Mouse (Mus musculus): ENCODE data around the gene Fbxw2. TPM values are rescaled to one million over a fixed set of nuclear protein-coding genes. Genes with fewer than 3 reads are reported as not detected.
A peak's percentile ranks its signal among the peaks of the same experiment; 100 is the strongest.
"Not testable (repeated sequence)": the region's sequence is repeated elsewhere in the genome, so short reads cannot be mapped to it uniquely, and the experiment has no call there.

Gene Fbxw2
- 10 to 100 TPM; 77.4 to 83.4 TPM for total RNA-seq (2021)

DNA sequence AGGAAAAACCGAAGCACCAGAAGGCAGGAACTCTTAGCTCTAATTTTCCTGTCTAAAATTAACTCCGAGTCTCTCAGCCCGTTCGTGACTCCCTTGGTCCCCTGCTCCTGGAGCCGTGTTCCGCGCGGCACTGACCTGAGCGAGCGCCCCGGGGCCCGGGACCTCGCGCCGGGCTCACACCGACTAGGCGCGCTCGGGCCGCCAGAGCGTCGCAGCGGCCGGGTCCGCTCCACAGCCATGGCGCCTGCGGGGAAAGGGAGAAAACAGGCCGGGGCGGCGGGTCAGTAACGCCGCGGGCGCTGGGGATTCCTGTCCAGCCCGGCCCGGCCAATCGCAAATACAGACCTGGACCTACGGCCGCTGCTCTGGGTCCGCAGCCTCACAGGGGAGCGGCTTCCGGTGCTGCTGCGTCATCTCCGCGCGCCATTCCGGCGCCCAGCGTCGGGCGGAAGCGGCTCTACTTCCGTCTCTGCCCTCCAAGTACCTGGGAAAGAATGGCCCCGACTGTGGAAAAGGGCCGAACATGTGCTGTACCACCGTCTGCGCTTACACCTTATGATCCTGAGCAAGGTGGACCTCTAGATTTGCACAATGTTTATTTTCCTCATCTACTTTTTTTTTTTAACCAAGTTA, at the start of gene Fbxw2:
Fbxw2 (minus strand) TSS at position 485 of the 633 bp plus-strand sequence.
- DNase-seq, result peak; percentile 92

DNA sequence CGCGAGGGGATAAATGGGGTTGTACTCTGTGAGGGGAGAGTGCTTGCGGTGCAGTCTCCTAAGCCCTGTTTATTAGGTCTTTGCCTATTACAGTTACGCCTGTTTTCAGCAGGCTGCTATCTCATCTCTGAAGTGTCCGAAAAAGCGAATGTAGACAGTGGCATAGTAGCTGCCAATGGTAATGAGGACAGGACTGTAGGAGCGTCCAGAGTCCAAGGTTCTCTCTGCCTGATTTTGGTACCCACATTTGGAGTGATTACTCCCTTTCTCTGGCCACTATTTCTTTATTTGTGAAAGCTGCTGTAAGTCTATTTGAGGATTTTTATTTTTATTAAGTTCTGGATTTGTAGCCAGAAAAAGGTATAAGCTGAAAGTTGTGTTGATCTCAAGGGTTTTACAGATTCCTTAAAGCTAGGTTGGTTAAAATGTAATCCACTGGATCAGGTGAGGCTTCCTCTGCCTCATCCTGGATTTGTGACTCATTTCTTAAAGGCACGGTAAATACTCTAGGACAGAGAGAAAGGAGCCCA, 48.8 kb upstream of the Fbxw2 start, which contains the start of gene Psmd5:
Psmd5 (minus strand) TSS at position 153 of the 530 bp plus-strand sequence.
- no peak for DNase-seq

DNA sequence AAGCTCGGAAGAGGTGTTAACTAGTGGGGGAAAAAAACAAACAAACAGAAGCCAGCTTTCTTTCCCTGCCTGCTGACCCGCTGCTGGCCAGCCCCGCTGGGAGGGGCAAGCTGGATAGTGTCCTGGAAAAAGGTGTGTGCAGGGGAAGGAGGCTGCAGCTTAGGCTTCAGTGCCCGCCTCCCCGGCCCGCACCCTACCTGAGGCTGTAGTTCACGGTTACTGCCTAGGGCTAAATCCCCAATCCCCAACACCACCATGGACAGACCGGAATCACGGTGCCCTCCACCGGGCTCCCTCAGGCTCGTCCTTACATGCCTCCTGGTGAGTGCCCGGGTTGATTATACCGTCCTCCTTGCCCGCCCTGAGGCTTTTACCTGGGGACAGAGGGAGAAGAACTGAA, 48.2 kb upstream of the Fbxw2 start, which contains the start of gene Cutal:
Cutal (plus strand) TSS at position 126 of the 400 bp plus-strand sequence.
- no peak for DNase-seq

- DNase-seq, result peak; percentile 90 to 92
Observed at GRCm38 (mm10) chr2:34870520-34871474, 44.7 kb upstream of the Fbxw2 start.

DNA sequence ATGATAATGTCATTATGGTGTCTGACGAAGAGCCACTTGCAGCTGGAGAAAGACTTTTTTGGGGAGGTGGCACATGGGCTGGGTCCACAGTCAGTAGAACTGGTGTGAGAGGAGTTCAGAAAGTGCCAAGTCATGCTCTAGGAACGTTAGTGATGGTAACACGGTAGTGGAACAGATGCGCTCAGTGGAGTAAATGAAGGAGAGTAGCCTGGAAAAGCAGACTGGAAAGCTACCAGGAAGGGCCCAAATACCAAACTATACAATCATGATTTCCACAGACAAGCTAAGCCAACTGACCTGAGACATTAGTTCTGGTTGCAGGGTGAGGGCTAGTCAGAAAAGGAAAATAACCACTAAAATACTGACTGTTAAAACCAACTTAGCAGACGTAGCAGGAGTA, 43.6 kb upstream of the Fbxw2 start:
- no peak for DNase-seq

DNA sequence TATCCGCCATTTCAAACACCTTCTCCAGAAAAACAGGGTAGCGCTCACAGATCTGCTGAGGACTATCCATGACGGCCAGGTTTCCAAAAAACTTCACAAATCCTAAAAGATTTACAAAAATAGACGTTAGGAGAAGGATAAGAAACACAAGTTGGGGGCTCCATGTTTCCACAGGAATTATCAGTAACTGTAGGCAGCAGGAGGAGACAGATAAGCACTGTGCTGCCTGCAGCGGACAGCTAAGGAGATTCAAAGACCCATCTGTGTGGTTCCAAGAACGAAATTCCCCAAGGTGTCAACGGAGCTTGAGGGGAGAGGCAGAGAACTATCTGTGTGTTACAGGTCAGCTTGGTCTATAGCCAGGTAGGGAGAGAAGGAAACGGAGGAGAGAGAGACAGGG, 31.6 kb upstream of the Fbxw2 start:
- no peak for DNase-seq

DNA sequence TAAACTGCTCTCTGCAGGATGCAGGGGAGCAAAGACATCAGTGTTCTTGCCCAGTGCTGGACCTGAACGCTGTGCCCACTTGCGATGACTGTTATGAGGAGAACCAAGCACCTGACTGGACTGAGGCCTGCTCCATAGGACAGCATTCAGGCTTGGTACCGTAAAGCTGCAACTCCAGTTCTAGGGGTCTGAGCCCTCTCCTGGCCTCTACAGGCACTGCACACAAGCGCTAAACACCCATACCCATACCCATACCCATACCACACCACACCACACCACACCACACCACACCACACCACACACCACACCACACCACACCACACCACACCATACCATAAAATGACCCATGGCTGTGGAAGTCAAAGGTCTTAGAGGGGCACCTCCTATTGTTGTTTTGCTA, 29.2 kb upstream of the Fbxw2 start:
- DNase-seq, result no peak

DNA sequence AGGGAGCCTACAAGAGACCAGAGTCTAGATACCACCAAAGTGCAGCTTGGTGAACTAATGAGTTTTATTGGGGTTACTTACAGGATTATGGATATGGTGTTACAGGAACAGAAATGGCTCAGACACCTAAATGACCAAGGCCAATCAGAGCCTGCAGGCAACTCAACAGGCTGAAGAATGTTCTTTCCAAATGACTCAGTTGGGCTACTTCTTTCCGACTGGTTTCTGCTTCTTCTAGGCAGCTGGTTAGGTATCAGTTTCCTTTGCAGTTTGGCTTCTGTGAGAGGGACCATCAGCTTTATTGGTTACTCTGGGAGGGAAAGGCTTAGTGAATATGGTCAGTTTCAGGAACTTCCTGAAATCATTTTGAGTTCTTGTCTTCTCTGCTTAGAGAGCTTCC, 21.6 kb upstream of the Fbxw2 start:
- DNase-seq, result no peak

DNA sequence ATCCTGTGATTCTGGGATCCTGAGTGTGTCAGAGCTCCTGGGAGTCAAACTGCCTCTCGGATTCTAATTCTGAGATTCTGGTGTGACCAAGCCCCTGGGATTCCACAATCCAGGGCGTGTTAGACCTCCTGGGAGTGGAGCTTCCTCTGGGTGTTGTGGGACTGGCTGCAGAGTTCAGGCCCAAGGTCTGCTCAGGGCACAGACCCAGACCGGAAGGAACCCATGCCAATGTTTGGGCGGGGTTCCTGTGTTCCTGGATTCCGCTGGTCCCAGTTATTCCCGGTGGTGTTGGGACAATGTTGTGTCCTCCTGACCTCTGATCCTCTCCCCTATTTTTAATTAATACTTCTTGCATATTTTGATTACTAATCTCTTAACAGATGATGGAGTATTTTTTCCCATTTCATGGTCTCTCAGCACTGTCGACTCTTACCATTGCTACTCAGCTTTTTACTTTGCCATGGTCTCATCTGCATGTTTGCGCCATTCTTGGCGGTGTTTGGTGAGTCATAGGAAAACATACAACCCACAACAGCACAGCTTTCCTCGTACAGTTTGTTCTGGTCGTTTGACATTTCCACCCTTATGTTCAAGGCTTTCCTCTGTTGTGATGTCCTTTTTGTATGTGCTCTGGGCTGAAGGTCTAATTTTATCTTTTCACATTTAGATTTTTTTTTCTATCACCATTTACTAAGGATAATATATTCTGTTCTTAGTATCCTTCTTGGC, 17.3 kb upstream of the Fbxw2 start:
- no peak for DNase-seq

DNA sequence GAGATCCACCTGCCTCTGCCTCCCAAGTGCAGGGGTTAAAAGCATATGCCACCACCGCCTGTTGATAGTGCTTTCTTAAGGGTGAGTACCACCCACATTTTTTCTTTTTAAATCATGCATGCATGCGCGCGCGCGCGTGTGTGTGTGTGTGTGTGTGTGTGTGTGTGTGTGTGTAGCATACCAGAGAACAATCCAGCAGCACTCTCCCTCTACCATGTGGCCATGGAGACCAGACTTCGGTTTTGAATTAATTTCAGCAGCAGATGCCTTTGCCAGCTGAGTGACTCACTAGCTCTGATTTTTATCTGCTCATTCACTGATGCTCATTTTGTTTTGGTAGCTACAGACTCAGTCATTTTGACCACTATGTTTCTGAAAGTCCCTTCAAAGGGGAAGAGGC, 15.6 kb upstream of the Fbxw2 start:
- DNase-seq, result peak; percentile 46 to 50

DNA sequence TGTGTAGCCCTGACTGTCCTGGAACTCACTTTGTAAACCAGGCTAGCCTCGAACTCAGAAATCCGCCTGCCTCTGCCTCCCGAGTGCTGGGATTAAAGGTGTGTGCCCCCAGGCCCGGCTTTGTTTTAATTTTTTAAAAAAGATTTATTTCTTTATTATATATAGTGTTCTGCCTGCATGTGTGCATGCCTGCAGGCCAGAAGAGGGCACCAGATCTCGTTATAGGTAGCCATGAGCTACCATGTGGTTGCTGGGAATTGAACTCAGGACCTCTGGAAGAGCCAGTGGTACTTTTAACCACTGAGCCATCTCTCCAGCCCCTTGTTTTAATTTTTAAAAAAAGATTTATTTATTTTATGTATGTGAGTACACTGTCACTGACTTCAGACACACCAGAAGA, 14.0 kb upstream of the Fbxw2 start:
- not testable (repeated sequence) for DNase-seq

GRCm38 (mm10) chr2:34835669-34836068, 9.6 kb upstream of the Fbxw2 start:
- no peak for DNase-seq

GRCm38 (mm10) chr2:34833624-34834023, 7.5 kb upstream of the Fbxw2 start:
- no peak for DNase-seq

- not testable (repeated sequence) for DNase-seq
Observed at GRCm38 (mm10) chr2:34832766-34833457, 6.8 kb upstream of the Fbxw2 start, which contains the start of gene Gm34653. Gm34653 (plus strand) TSS chr2:34833007.

GRCm38 (mm10) chr2:34830066-34830465, 4.0 kb upstream of the Fbxw2 start:
- DNase-seq, result not testable (repeated sequence)

DNA sequence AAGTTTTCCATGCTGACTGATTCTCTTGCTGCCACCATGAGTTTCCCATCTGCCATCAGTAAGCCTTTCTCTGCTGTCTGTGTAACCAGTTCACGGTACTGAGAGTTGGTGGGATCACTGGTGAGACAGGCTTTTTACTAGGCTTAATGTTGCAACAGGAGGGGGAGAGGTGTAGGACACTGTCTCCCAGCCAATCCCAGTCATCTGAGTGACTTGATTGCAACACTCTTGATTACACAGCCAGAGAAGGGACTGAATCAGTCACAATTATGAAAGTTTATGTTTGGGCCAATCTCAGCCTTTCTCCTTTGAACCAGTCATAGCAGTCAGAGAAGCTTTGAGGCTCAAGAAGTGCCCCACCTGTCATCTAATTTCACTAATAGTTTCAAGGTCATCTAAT, 1.9 kb upstream of the Fbxw2 start:
- DNase-seq, result no peak

DNA sequence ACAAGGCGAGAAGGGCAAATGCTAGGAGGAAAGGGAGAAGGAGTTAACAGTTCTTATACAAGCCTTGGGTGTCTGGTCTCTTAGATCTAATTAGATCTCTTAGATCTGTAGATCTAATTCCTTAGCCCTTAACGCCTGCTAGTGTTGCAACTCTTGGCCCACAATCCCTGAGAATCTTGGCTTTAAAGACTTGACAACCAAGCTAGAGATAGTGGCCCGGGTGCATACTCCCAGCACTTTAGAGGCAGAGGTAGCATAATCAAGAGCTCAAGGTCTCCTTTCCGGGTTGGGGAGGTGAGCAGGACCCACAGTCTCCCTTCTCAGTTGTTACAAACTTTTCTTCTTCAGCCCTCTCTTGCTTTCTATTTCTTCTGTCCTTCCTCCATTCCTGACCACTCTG, 1.5 kb upstream of the Fbxw2 start:
- DNase-seq, result no peak

- no peak for DNase-seq
Observed at GRCm38 (mm10) chr2:34826460-34827231, 535 bp upstream of the Fbxw2 start.

DNA sequence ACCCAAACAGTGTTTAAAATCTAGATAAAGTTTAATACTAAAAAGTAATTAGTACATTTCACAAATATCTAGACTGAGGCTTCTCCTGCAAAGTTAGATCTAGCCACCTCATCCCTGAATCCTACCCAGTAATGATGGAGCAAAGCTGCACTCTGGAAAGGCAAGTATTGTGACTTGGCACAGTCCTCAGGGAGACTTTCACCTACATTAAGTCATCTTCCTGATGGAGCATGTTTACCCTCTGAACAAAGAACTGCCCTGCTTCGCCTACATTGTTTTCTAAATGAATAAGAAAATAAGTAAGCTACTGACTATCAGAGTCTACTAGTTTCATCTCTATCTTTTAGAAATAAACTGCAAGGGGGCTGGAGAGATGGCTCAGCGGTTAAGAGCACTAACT, 7.6 kb downstream of the Fbxw2 start:
- no peak for DNase-seq

- not testable (repeated sequence) for DNase-seq
Observed at GRCm38 (mm10) chr2:34815893-34816292, 10.2 kb downstream of the Fbxw2 start.

GRCm38 (mm10) chr2:34812706-34813105, 13.4 kb downstream of the Fbxw2 start:
- DNase-seq, result no peak

Measured in layer of hippocampus, postnatal 36 days (tissue).